In genomic region chr17:47889727-47890126, GRCm38 (mm10) we compare ENCODE assay signal across 12 mouse cellular contexts. TPM values are rescaled to one million over a fixed set of nuclear protein-coding genes. Genes with fewer than 3 reads are reported as not detected.
DNase-seq lines count a peak whose midpoint lies in the region; ATAC-seq and TF ChIP-seq lines count a peak whose summit lies in the region.
"Had no signal": no experiment of that assay in that cellular context is flagged by ENCODE, and none has a peak within 500 bp of the region (broad histone marks: within the 10 kb centered on the region; RNA-seq: fewer than 3 reads in every experiment).

No protein-coding gene starts in this region.

- DNase-seq in forebrain, embryonic 11.5 days (ENCODE audit: low spot score), result no peak
- DNase-seq in lung, postnatal 0 days (ENCODE audit: low spot score), result peak; percentile 80
- DNase-seq in adrenal gland, postnatal 10 days, result no peak
- no peak for DNase-seq in retina, embryonic 14.5 days (ENCODE audit: low spot score)
- DNase-seq: cerebellum, adult 11 months; gastrocnemius, postnatal 10 days had no signal

- no peak for TF ChIP-seq EP300 in lung, postnatal 0 days (IDR thresholded peaks at IDR 0.05)

- ATAC-seq in forebrain, embryonic 13.5 days, result no peak
- no peak for ATAC-seq in forebrain, embryonic 11.5 days (replicated peaks; ENCODE audit: low FRiP score)
- no peak for ATAC-seq in limb, embryonic 15.5 days (ENCODE audit: insufficient number of reproducible peaks, low FRiP score, low TSS enrichment, low read depth)
- ATAC-seq in lung, postnatal 0 days, result peak; percentile 89
- no peak for ATAC-seq in CD4-positive, CD25-positive, alpha-beta regulatory T cell, adult 4 months

- WGBS in forebrain, embryonic 13.5 days, result 57% methylated on average over 7 of the region's 7 CpGs
- 64% methylated on average over 7 of the region's 7 CpGs for WGBS in forebrain, embryonic 11.5 days
- WGBS in limb, embryonic 15.5 days, result 69% methylated on average over 7 of the region's 7 CpGs
- 53% methylated on average over 7 of the region's 7 CpGs for WGBS in lung, postnatal 0 days

- no peak overlapping the region for H3K4me3 ChIP-seq in forebrain, embryonic 13.5 days
- H3K4me3 ChIP-seq in forebrain, embryonic 11.5 days (ENCODE audit: low read depth, low read length), result no peak overlapping the region
- peak overlapping the region; percentile 48 for H3K4me3 ChIP-seq in E14TG2a.4 (replicated peaks; ENCODE audit: low read length)
- no peak overlapping the region for H3K4me3 ChIP-seq in limb, embryonic 15.5 days
- H3K4me3 ChIP-seq in lung, postnatal 0 days (ENCODE audit: low read depth, low read length), result no peak overlapping the region
- H3K4me3 ChIP-seq: kidney, embryonic 15.5 days; megakaryocyte, embryonic 14.5 days had no signal

- TF ChIP-seq CTCF in E14TG2a.4 (conservative IDR thresholded peaks at IDR 0.05; ENCODE audit: low read length), result no peak
- no peak for TF ChIP-seq CTCF in lung, postnatal 0 days (IDR thresholded peaks at IDR 0.05)

- H3K9me3 ChIP-seq in forebrain, embryonic 13.5 days (replicated peaks), result no peaks in the 10 kb centered on the region
- no peaks in the 10 kb centered on the region for H3K9me3 ChIP-seq in forebrain, embryonic 11.5 days (ENCODE audit: control insufficient read depth, low read length)
- H3K9me3 ChIP-seq in E14TG2a.4 (ENCODE audit: low read length), result no peaks in the 10 kb centered on the region
- H3K9me3 ChIP-seq in limb, embryonic 15.5 days, result no peaks in the 10 kb centered on the region
- H3K9me3 ChIP-seq in lung, postnatal 0 days (ENCODE audit: low read length), result no peaks in the 10 kb centered on the region
- H3K9me3 ChIP-seq: kidney, embryonic 15.5 days; megakaryocyte, embryonic 14.5 days had no signal

- no peak overlapping the region for H3K4me2 ChIP-seq in forebrain, embryonic 13.5 days
- no peak overlapping the region for H3K4me2 ChIP-seq in forebrain, embryonic 11.5 days (ENCODE audit: low read depth, low read length, severe bottlenecking)
- H3K4me2 ChIP-seq in limb, embryonic 15.5 days, result no peak overlapping the region
- no peak overlapping the region for H3K4me2 ChIP-seq in lung, postnatal 0 days (replicated peaks; ENCODE audit: low read depth, low read length)
- H3K4me2 ChIP-seq: kidney, embryonic 15.5 days had no signal

- peaks cover 2% of the 10 kb centered on the region; the same call in 1 of the 2 replicates for H3K27me3 ChIP-seq in forebrain, embryonic 13.5 days
- no peaks in the 10 kb centered on the region for H3K27me3 ChIP-seq in forebrain, embryonic 11.5 days (ENCODE audit: control insufficient read depth, insufficient read depth, low read length)
- H3K27me3 ChIP-seq in E14TG2a.4 (ENCODE audit: insufficient read depth, low read length), result no peaks in the 10 kb centered on the region
- H3K27me3 ChIP-seq in limb, embryonic 15.5 days, result no peaks in the 10 kb centered on the region
- no peaks in the 10 kb centered on the region for H3K27me3 ChIP-seq in lung, postnatal 0 days (replicated peaks; ENCODE audit: insufficient read depth, low read length)
- H3K27me3 ChIP-seq: kidney, embryonic 15.5 days; megakaryocyte, embryonic 14.5 days had no signal

- peaks cover 28% of the 10 kb centered on the region for H3K36me3 ChIP-seq in forebrain, embryonic 13.5 days (ENCODE audit: poor library complexity, severe bottlenecking)
- H3K36me3 ChIP-seq in forebrain, embryonic 11.5 days (ENCODE audit: control insufficient read depth, insufficient read depth, low read length), result peaks cover 2% of the 10 kb centered on the region; the same call in 1 of the 2 replicates
- peaks cover 65% of the 10 kb centered on the region for H3K36me3 ChIP-seq in E14TG2a.4 (ENCODE audit: insufficient read depth, low read length)
- peaks cover 34% of the 10 kb centered on the region for H3K36me3 ChIP-seq in limb, embryonic 15.5 days
- 0 out of 2 replicates have a peak, but pooled peaks cover 3% of the 10 kb centered on the region for H3K36me3 ChIP-seq in lung, postnatal 0 days (ENCODE audit: insufficient read depth, low read length)

- H3K9ac ChIP-seq in forebrain, embryonic 13.5 days, result no peak overlapping the region
- H3K9ac ChIP-seq in forebrain, embryonic 11.5 days (ENCODE audit: low read length), result no peak overlapping the region
- H3K9ac ChIP-seq in limb, embryonic 15.5 days, result no peak overlapping the region
- H3K9ac ChIP-seq in lung, postnatal 0 days (replicated peaks; ENCODE audit: low read depth), result no peak overlapping the region
- H3K9ac ChIP-seq: kidney, embryonic 15.5 days had no signal

- H3K4me1 ChIP-seq in forebrain, embryonic 13.5 days, result peaks cover 44% of the 10 kb centered on the region
- peaks cover 20% of the 10 kb centered on the region for H3K4me1 ChIP-seq in forebrain, embryonic 11.5 days (replicated peaks; ENCODE audit: control insufficient read depth, insufficient read depth, low read length)
- H3K4me1 ChIP-seq in E14TG2a.4 (replicated peaks; ENCODE audit: low read depth, low read length), result peaks cover 81% of the 10 kb centered on the region
- H3K4me1 ChIP-seq in limb, embryonic 15.5 days, result peaks cover 43% of the 10 kb centered on the region
- H3K4me1 ChIP-seq in lung, postnatal 0 days (ENCODE audit: insufficient read depth, low read depth, low read length), result peaks cover 6% of the 10 kb centered on the region; the same call in 1 of the 2 replicates

- H3K27ac ChIP-seq in forebrain, embryonic 13.5 days, result peak overlapping the region; percentile 25; the same call in 1 of the 2 replicates
- no peak overlapping the region for H3K27ac ChIP-seq in forebrain, embryonic 11.5 days (ENCODE audit: low read depth, low read length)
- H3K27ac ChIP-seq in limb, embryonic 15.5 days, result 0 out of 2 replicates have a peak overlapping the region, but pooled peaks have one; percentile 24
- H3K27ac ChIP-seq in lung, postnatal 0 days (ENCODE audit: low read length), result peak overlapping the region; percentile 55; the same call in 1 of the 2 replicates
- H3K27ac ChIP-seq: kidney, embryonic 15.5 days had no signal

RNA-seq across cellular contexts. Expression of gene Foxp4, which starts 34.7 kb away (rescaled TPM):
- polyA plus RNA-seq in forebrain, embryonic 13.5 days (2015; fragmentation: Nextera tagmentation; extraction: Ambion mirVana), result 13.4 and 15.6 TPM in 2 replicates
- polyA plus RNA-seq in forebrain, embryonic 11.5 days (2014; fragmentation: Nextera tagmentation; extraction: Ambion mirVana), result 26.1 and 27.8 TPM in 2 replicates
- 18.2 and 22.4 TPM in 2 replicates for polyA plus RNA-seq in limb, embryonic 15.5 days (2015; fragmentation: Nextera tagmentation; extraction: Ambion mirVana)
- polyA plus RNA-seq in lung, postnatal 0 days (2015; fragmentation: Nextera tagmentation; extraction: Ambion mirVana), result 10.2 and 14.3 TPM in 2 replicates
- total RNA-seq in adrenal gland, postnatal 10 days (2021), result 10 to 100 TPM; 24.8 to 25.6 TPM
- 1 to 10 TPM; 2.1 to 4.4 TPM for polyA plus RNA-seq in CD4-positive, CD25-positive, alpha-beta regulatory T cell, adult 4 months (2017; shearing (Covaris generic))

RNA-seq across cellular contexts. Expression of gene Mdfi, which starts 55.2 kb away (rescaled TPM):
- polyA plus RNA-seq in forebrain, embryonic 13.5 days (2015; fragmentation: Nextera tagmentation; extraction: Ambion mirVana), result 2.6 and 3.1 TPM in 2 replicates
- polyA plus RNA-seq in forebrain, embryonic 11.5 days (2014; fragmentation: Nextera tagmentation; extraction: Ambion mirVana), result 20.6 and 23.6 TPM in 2 replicates
- 17.5 and 18.2 TPM in 2 replicates for polyA plus RNA-seq in limb, embryonic 15.5 days (2015; fragmentation: Nextera tagmentation; extraction: Ambion mirVana)
- polyA plus RNA-seq in lung, postnatal 0 days (2015; fragmentation: Nextera tagmentation; extraction: Ambion mirVana), result 8.3 and 9.3 TPM in 2 replicates
- total RNA-seq in adrenal gland, postnatal 10 days (2021), result 1 to 10 TPM; 4.2 to 5.3 TPM
- not detected for polyA plus RNA-seq in CD4-positive, CD25-positive, alpha-beta regulatory T cell, adult 4 months (2017; shearing (Covaris generic))
